Mouse (Mus musculus) liver, postnatal 0 days (tissue): ENCODE measurements at regions not wholly inside any gene's neighbourhood (a gene's known extent, or its start where the extent isn't known, plus 50 kb on each side); places are given as distances from the start of the nearest gene placed in this dataset.

ENCODE experiments used
- ATAC-seq: fragments of 200-750 bp; cut with Nextera tagmentation; 2 replicates; pipeline ENCODE4 v1.8.0; 2017; ENCODE audit warnings: mild to moderate bottlenecking, moderate library complexity
- DNase-seq: peaks from one replicate; pipeline ENCODE4 v3.0.0-alpha.2; 2016
- H3K27ac ChIP-seq: fragments of 300-500 bp; sonication (generic); 2 replicates; pipeline ENCODE4 v1.5.1; 2014; ENCODE audit warnings: antibody characterized with exemption, moderate library complexity, mild to moderate bottlenecking, low read depth
- H3K27me3 ChIP-seq: fragments of 300-500 bp; sonication (generic); 2 replicates; pipeline ENCODE4 v1.6.1; 2014; ENCODE audit warnings: low read length, control low read depth, mixed read lengths; ENCODE audit not compliant: insufficient read depth
- H3K36me3 ChIP-seq: fragments of 300-500 bp; sonication (generic); replicated peaks from 2 replicates; pipeline ENCODE4 v1.6.1; 2014; ENCODE audit warnings: mild to moderate bottlenecking, control low read depth, low read length, moderate library complexity, mixed read lengths; ENCODE audit not compliant: insufficient read depth
- H3K4me1 ChIP-seq: fragments of 300-500 bp; sonication (generic); 2 replicates; pipeline ENCODE4 v1.6.1; 2014; ENCODE audit warnings: antibody characterized with exemption, mild to moderate bottlenecking, control low read depth; ENCODE audit not compliant: insufficient read depth
- H3K4me2 ChIP-seq: fragments of 300-500 bp; sonication (generic); 2 replicates; pipeline ENCODE4 v1.6.1; 2014; ENCODE audit warnings: low read depth, mild to moderate bottlenecking, low read length, moderate library complexity, mixed read lengths
- H3K4me3 ChIP-seq: fragments of 300-500 bp; sonication (generic); 2 replicates; pipeline ENCODE4 v1.5.1; 2014; ENCODE audit warnings: low read depth, low read length
- H3K9ac ChIP-seq: fragments of 300-500 bp; sonication (generic); replicated peaks from 2 replicates; pipeline ENCODE4 v1.6.1; 2014; ENCODE audit warnings: mild to moderate bottlenecking, moderate library complexity
- H3K9me3 ChIP-seq: fragments of 300-500 bp; sonication (generic); 2 replicates; pipeline ENCODE4 v1.6.1; 2016; ENCODE audit warnings: mild to moderate bottlenecking, control low read depth, low read length, mixed read lengths
- CTCF ChIP-seq: sonication (generic); IDR thresholded peaks from 2 replicates; pipeline ENCODE4 v1.5.1; 2016; ENCODE audit warnings: antibody characterized with exemption, low read depth
- EP300 ChIP-seq: IDR thresholded peaks from 2 replicates; pipeline ENCODE4 v1.6.1; 2016; ENCODE audit warnings: antibody characterized with exemption, low read depth, mild to moderate bottlenecking
- WGBS: fragments of 180-500 bp; shearing (Covaris S2); extraction: QIAGEN DNeasy Blood & Tissue Kit; methylation state at CpG from one replicate; pipeline ENCODE4 v1.1.7; 2014; ENCODE audit not compliant: insufficient replicate concordance; 5-methylcytosine and 5-hydroxymethylcytosine counted together

DNA sequence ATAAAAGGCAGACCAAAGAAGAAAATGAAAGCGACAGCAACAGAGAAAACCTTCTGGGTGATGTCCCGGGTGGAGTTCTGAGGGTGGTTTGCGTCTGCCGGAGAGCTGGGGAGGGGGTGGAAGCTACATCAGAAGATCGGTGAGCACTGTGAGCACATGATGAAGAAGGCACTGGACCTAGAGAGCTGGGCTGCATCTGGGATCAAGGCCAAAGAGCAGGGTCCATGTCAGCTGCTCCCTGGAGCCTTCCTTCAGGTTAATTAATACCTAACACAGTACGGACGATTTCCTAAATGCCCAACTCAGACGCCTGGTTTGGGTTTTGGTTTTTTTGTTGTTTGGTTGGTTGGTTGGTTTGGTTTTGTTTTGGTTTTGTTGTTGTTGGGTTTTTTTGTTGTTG lies 228.6 kb upstream of the Zfp637 start:
- no peaks in the 10 kb centered on the region for H3K9me3 ChIP-seq
- H3K27ac ChIP-seq = peak overlapping the region; percentile 76
- H3K27me3 ChIP-seq = no peaks in the 10 kb centered on the region
- ATAC-seq (peak; percentile 94), DNase-seq (peak; percentile 60)
- WGBS = 60% methylated on average over 8 of the region's 8 CpGs
- TF ChIP-seq CTCF (no peak), EP300 (peak; percentile 26; the same call in 1 of the 2 replicates)
- no peaks in the 10 kb centered on the region for H3K36me3 ChIP-seq
- H3K4me3 ChIP-seq = peak overlapping the region; percentile 37
- H3K4me2 ChIP-seq = peak overlapping the region; percentile 55
- H3K4me1 ChIP-seq = peaks cover 3% of the 10 kb centered on the region; the same call in 1 of the 2 replicates
- no peak overlapping the region; the same call in 1 of the 2 replicates for H3K9ac ChIP-seq

GRCm38 (mm10) chr6:117613656-117614350 lies 227.2 kb upstream of the Zfp637 start:
- Histone ChIP-seq H3K9ac (no peak overlapping the region), H3K9me3 (no peaks in the 10 kb centered on the region), H3K4me1 (peaks cover 3% of the 10 kb centered on the region; the same call in 1 of the 2 replicates), H3K4me2 (no peak overlapping the region), H3K27ac (no peak overlapping the region), H3K4me3 (no peak overlapping the region), H3K27me3 (no peaks in the 10 kb centered on the region), H3K36me3 (no peaks in the 10 kb centered on the region)
- 67% methylated on average over 11 of the region's 11 CpGs for WGBS
- ATAC-seq (no peak), DNase-seq (no peak)
- TF ChIP-seq EP300 = no peak
- no peak for TF ChIP-seq CTCF

DNA sequence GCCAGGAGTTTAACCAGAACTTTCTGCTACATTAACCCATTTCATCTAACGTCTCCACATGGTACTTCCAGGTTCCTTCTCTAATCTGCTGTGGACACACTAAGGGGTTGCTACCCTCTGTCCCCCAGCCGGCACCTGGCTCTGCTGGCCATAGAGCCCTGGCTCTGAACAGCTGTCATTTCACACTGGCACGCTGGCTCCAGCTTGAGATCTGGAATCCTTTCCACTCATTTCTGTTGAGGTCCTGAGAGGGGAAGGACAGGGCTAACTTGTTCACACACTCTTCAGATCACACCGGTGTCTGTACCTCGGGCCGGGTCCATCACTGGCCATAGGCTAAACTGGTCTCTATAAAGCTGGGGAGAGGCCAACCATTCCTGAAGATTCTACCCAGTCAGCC lies 226.6 kb upstream of the Zfp637 start:
- Histone ChIP-seq H3K4me3 (no peak overlapping the region), H3K36me3 (no peaks in the 10 kb centered on the region), H3K27ac (no peak overlapping the region), H3K4me2 (no peak overlapping the region), H3K27me3 (no peaks in the 10 kb centered on the region), H3K9me3 (no peaks in the 10 kb centered on the region), H3K9ac (no peak overlapping the region), H3K4me1 (peaks cover 3% of the 10 kb centered on the region; the same call in 1 of the 2 replicates)
- DNase-seq (no peak), ATAC-seq (no peak)
- WGBS = 77% methylated on average over 6 of the region's 6 CpGs
- TF ChIP-seq EP300 = no peak
- TF ChIP-seq CTCF = no peak

DNA sequence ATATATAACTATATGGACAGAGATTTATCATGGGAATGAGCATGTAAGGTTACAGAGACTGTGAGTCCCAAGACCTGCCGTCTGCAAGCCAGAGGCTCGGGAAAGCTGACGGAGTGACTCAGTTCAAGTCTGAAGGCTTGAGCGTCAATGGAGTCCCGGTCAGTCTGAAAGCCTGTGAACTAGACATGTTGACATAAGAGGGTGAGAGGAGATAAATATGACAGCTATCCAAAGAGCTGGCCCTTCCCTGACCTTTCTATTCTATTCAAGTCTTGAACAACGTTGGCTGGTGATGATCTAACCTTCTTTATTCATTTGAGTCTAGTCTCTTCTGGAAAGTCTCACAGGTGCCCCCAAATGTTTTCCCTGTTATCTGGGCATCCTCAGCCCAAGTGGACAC lies 223.8 kb upstream of the Zfp637 start:
- Histone ChIP-seq H3K36me3 (no peaks in the 10 kb centered on the region), H3K27me3 (no peaks in the 10 kb centered on the region), H3K9me3 (no peaks in the 10 kb centered on the region), H3K27ac (no peak overlapping the region), H3K4me3 (no peak overlapping the region), H3K4me2 (no peak overlapping the region), H3K4me1 (no peaks in the 10 kb centered on the region), H3K9ac (no peak overlapping the region)
- no peak for DNase-seq
- ATAC-seq = no peak
- TF ChIP-seq CTCF = no peak
- no peak for TF ChIP-seq EP300
- 66% methylated on average over 6 of the region's 6 CpGs for WGBS

DNA sequence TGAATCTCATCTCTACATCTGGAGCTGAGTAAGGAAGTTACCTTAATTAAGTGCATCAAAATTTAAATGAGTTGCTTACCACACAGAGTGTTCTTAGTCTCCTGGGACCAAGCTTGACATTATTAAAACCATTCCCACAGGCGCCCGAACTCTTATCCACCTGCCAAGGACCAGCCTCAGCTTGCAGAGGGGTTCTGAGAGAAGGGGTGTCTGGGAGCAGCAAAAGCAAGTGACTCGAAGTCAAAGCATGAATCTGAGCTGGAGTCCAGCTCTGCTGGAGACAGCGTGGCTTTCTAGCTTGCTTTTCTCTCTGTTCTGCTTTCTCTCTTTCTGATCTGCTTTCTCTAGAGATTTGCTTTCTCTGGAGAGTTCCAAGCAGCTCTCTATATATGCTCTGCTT lies 223.0 kb upstream of the Zfp637 start:
- no peak overlapping the region for H3K9ac ChIP-seq
- DNase-seq = no peak
- no peak for TF ChIP-seq CTCF
- no peak for TF ChIP-seq EP300
- no peak overlapping the region for H3K4me2 ChIP-seq
- no peak overlapping the region for H3K27ac ChIP-seq
- H3K4me1 ChIP-seq = no peaks in the 10 kb centered on the region
- no peaks in the 10 kb centered on the region for H3K36me3 ChIP-seq
- H3K9me3 ChIP-seq = no peaks in the 10 kb centered on the region
- WGBS = 71% methylated on average over 4 of the region's 4 CpGs
- ATAC-seq = no peak
- no peak overlapping the region for H3K4me3 ChIP-seq
- no peaks in the 10 kb centered on the region for H3K27me3 ChIP-seq

GRCm38 (mm10) chr6:117619606-117620005 lies 221.4 kb upstream of the Zfp637 start:
- H3K27me3 ChIP-seq = no peaks in the 10 kb centered on the region
- H3K27ac ChIP-seq = no peak overlapping the region
- no peaks in the 10 kb centered on the region for H3K36me3 ChIP-seq
- WGBS = 40% methylated on average over 2 of the region's 2 CpGs
- no peaks in the 10 kb centered on the region for H3K9me3 ChIP-seq
- H3K9ac ChIP-seq = no peak overlapping the region
- no peak for TF ChIP-seq EP300
- no peak overlapping the region for H3K4me3 ChIP-seq
- DNase-seq = no peak
- no peaks in the 10 kb centered on the region for H3K4me1 ChIP-seq
- no peak for ATAC-seq
- H3K4me2 ChIP-seq = no peak overlapping the region

DNA sequence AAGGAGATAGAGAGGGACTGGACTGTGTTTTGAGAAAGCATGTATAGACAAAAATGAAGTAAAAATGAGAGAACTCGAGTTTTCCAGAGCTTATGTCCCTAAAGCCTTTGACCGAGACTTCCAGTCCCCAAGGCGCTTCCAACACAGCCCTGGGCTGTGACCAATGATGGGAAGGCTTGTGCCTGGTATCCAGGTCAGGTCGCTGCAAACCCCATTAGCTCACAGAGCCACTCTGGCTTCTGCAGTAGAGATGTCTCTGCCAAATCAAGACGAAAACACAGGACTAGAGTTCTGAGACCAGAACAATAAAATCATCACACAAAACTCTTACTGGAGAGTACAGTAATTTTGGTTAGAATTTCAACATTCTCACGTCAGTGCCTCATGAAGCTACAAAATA lies 218.5 kb upstream of the Zfp637 start:
- no peaks in the 10 kb centered on the region for H3K27me3 ChIP-seq
- no peak overlapping the region for H3K9ac ChIP-seq
- no peaks in the 10 kb centered on the region for H3K9me3 ChIP-seq
- DNase-seq (no peak), ATAC-seq (no peak)
- no peak overlapping the region for H3K4me2 ChIP-seq
- WGBS = 64% methylated on average over 6 of the region's 6 CpGs
- no peaks in the 10 kb centered on the region for H3K4me1 ChIP-seq
- H3K27ac ChIP-seq = no peak overlapping the region
- H3K36me3 ChIP-seq = no peaks in the 10 kb centered on the region
- H3K4me3 ChIP-seq = no peak overlapping the region
- TF ChIP-seq EP300 (no peak), CTCF (no peak)
